Mouse (Mus musculus): ENCODE data around the gene Nup107.
"Not testable (repeated sequence)": the region's sequence is repeated elsewhere in the genome, so short reads cannot be mapped to it uniquely, and the experiment has no call there.

The Nup107 gene

GRCm38 (mm10) chr10:117718161-117719119, 74.1 kb downstream of the Nup107 start:
- no peak for DNase-seq (ENCODE audit: low read depth, low spot score)

GRCm38 (mm10) chr10:117717583-117717982, 74.9 kb downstream of the Nup107 start:
- DNase-seq (ENCODE audit: low read depth, low spot score), result no peak

- DNase-seq (ENCODE audit: low read depth, low spot score), result no peak
Observed at GRCm38 (mm10) chr10:117716686-117717085, 75.8 kb downstream of the Nup107 start.

GRCm38 (mm10) chr10:117715654-117716053, 76.9 kb downstream of the Nup107 start:
- peak; percentile 46 for DNase-seq (ENCODE audit: low read depth, low spot score)

GRCm38 (mm10) chr10:117714928-117715500, 77.5 kb downstream of the Nup107 start:
- DNase-seq (ENCODE audit: low read depth, low spot score), result no peak

GRCm38 (mm10) chr10:117714048-117714545, 78.4 kb downstream of the Nup107 start:
- no peak for DNase-seq (ENCODE audit: low read depth, low spot score)

- DNase-seq (ENCODE audit: low read depth, low spot score), result no peak
Observed at GRCm38 (mm10) chr10:117713466-117713865, 79.0 kb downstream of the Nup107 start.

- DNase-seq (ENCODE audit: low read depth, low spot score), result no peak
Observed at GRCm38 (mm10) chr10:117712871-117713270, 79.6 kb downstream of the Nup107 start.

- DNase-seq (ENCODE audit: low read depth, low spot score), result no peak
Observed at GRCm38 (mm10) chr10:117712191-117712754, 80.2 kb downstream of the Nup107 start.

GRCm38 (mm10) chr10:117711408-117711807, 81.1 kb downstream of the Nup107 start:
- no peak for DNase-seq (ENCODE audit: low read depth, low spot score)

- peak; percentile 97 for DNase-seq (ENCODE audit: low read depth, low spot score)
Observed at GRCm38 (mm10) chr10:117710604-117711141, 81.8 kb downstream of the Nup107 start, which contains the start of gene Mdm2. TSS of gene Mdm2 (minus strand) at chr10:117710758.

GRCm38 (mm10) chr10:117709930-117710603, 82.4 kb downstream of the Nup107 start:
- DNase-seq (ENCODE audit: low read depth, low spot score), result peak; percentile 89

GRCm38 (mm10) chr10:117709326-117709830, 83.1 kb downstream of the Nup107 start:
- DNase-seq (ENCODE audit: low read depth, low spot score), result no peak

GRCm38 (mm10) chr10:117708856-117709255, 83.6 kb downstream of the Nup107 start:
- no peak for DNase-seq (ENCODE audit: low read depth, low spot score)

GRCm38 (mm10) chr10:117708376-117708775, 84.1 kb downstream of the Nup107 start:
- no peak for DNase-seq (ENCODE audit: low read depth, low spot score)

- no peak for DNase-seq (ENCODE audit: low read depth, low spot score)
Observed at GRCm38 (mm10) chr10:117707114-117707838, 85.2 kb downstream of the Nup107 start.

GRCm38 (mm10) chr10:117706440-117706839, 86.1 kb downstream of the Nup107 start:
- DNase-seq (ENCODE audit: low read depth, low spot score), result no peak

GRCm38 (mm10) chr10:117705806-117706205, 86.7 kb downstream of the Nup107 start:
- DNase-seq (ENCODE audit: low read depth, low spot score), result no peak

GRCm38 (mm10) chr10:117704964-117705335, 87.6 kb downstream of the Nup107 start:
- no peak for DNase-seq (ENCODE audit: low read depth, low spot score)

GRCm38 (mm10) chr10:117704314-117704963, 88.1 kb downstream of the Nup107 start:
- DNase-seq (ENCODE audit: low read depth, low spot score), result not testable (repeated sequence)
